Mouse (Mus musculus) thymus, postnatal 10 days (tissue): ENCODE results near the gene Akr1c6.
"Not testable (repeated sequence)": the region's sequence is repeated elsewhere in the genome, so short reads cannot be mapped to it uniquely, and the experiment has no call there.

Experiments used
- DNase-seq, 2 experiments: peaks; one replicate each; pipeline ENCODE4 v3.0.0; 2021; ENCODE audit warnings: low spot score in 2 of 2

The Akr1c6 gene

GRCm38 (mm10) chr13:4434006-4434405, at the start of gene Akr1c6:
Gene Akr1c6, plus strand, starts transcription at chr13:4434306.
- no peak for DNase-seq

GRCm38 (mm10) chr13:4384918-4385317, 49.2 kb upstream of the Akr1c6 start:
- no peak for DNase-seq

GRCm38 (mm10) chr13:4385541-4385940, 48.6 kb upstream of the Akr1c6 start:
- no peak for DNase-seq

DNA sequence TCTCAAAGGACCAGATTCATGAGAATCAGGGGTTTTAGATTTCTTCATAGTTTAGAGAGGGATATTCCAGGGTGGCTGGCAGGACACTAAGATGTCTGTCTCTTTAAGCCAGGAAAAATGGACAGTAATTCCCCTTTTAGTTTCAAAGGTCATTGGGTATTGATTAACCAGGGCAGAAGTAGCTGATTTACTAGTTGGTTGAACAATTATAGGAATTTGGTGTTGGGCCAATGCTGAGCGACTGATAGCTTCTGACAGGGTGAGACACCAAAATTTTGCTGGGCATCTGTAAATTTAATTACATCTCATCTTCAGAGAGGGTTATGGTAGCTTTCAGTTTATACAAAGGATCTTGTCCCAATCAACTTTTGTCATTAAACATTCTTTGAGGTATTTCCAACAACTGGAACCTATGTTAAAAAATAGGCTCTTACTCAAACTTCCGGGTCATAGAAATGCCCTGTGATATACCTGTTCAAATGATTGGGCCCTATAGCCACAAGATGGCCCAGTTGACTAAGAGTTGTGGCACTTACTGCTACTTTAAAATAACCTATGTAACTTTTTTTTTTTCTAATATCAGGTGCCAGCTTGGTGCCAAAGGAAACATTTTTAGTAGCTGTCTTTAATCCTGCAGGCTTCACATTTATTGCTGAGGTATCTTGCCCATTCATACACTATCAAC, 45.2 kb upstream of the Akr1c6 start:
- DNase-seq, result no peak

DNA sequence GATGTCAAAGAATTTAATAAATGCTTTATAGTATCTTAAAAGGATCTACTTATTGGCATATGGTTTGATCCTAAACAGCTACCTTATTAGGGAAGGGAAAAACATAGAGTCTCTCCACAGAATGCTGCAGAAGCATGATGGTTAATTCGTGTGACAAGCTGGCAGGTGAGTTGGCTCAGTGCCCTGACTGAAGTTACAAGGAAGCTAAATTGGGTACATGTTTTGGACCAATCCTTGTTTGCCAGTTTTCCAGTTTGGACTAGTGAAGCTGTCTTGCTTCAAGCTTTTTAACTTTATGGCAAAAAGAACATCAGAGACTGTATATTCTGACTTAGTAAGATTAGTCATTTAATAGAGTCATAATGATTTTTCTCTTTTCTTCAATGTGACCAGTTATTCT, 33.7 kb upstream of the Akr1c6 start:
- DNase-seq, result not testable (repeated sequence)

GRCm38 (mm10) chr13:4400831-4401230, 33.3 kb upstream of the Akr1c6 start:
- DNase-seq, result no peak

GRCm38 (mm10) chr13:4402221-4402620, 31.9 kb upstream of the Akr1c6 start:
- no peak for DNase-seq

- DNase-seq, result no peak
Observed at GRCm38 (mm10) chr13:4404726-4405125, 29.4 kb upstream of the Akr1c6 start.

GRCm38 (mm10) chr13:4406771-4407170, 27.3 kb upstream of the Akr1c6 start:
- DNase-seq, result no peak

DNA sequence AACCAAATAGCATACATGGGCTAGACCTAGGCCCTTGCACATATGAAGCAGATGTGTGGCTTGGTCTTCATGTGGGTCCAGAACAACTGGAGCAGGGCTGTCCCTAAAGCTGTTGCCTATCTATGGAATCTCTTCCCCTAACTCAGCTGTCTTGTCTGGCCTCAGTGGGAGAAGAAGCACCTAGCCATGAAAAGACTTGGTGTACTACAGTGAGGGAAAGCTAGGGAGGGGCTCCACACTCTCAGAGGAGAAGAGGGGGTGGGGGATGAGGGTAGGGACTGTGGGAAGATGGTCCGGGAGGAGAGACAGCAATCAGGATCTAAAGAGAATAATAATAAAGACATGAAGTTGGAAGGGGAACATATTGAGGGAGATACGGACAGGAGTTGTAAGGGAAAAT, 5.5 kb upstream of the Akr1c6 start:
- DNase-seq, result no peak

DNA sequence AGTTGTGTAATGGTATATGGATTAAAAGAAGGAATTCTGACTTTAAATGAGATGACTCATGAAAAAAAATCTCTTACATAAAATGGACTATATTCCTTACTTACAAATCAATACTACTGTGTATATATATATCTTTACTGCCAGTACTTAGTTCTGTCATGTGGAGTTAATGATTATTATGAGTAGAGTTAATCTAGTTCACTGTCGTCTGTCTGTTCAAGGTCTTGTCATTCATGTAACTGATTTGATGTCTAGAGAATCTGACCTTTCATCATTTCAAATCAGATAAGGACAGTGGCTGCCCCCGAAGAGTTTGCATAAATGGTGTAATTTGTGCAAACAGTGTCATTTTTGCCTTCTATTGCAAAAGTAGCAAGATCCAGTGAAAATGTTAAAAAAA, 5.1 kb upstream of the Akr1c6 start:
- no peak for DNase-seq

- DNase-seq, result no peak
Observed at GRCm38 (mm10) chr13:4431129-4431528, 3.0 kb upstream of the Akr1c6 start.

- no peak for DNase-seq
Observed at GRCm38 (mm10) chr13:4465641-4466040, 31.5 kb downstream of the Akr1c6 start.

DNA sequence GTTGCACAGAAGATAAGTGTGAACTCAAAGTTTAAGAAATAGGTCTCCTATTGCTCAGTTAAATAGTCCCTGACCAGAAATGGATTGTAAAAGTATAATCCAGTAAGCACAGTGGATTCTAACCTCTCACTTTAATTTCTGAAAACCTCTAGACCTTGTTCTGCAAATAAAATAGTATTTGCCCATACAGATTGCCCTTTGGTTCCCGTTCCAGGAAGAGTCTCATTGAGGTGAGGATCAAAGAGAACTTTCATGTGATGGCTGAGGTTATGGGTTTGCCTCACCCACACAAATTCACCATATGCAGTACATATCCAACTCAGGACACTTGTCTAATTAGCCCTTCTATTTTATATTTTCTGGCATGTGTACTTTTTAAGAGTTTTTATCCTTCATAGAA, 33.8 kb downstream of the Akr1c6 start:
- no peak for DNase-seq
